Mouse (Mus musculus): ENCODE results near the gene Cpxm1. TPM values are rescaled to one million over a fixed set of nuclear protein-coding genes. Genes with fewer than 3 reads are reported as not detected.

The Cpxm1 gene
- polyA plus RNA-seq, 1 experiment from 2014 or later: 5.3 TPM

Other genes with a start within 250 kb of the Cpxm1 start
- 386 and 388 TPM in 2 replicates for gene Snrpb, start 218.2 kb downstream of the Cpxm1 start, polyA plus RNA-seq (2015; fragmentation: Nextera tagmentation; extraction: Ambion mirVana)
- gene Tmc2, start 202.4 kb downstream of the Cpxm1 start, polyA plus RNA-seq (2015; fragmentation: Nextera tagmentation; extraction: Ambion mirVana): not detected in 2 replicates
- 271 and 279 TPM in 2 replicates for gene Nop56, start 123.1 kb downstream of the Cpxm1 start, polyA plus RNA-seq (2015; fragmentation: Nextera tagmentation; extraction: Ambion mirVana)
- gene Idh3b, start 113.0 kb downstream of the Cpxm1 start, polyA plus RNA-seq (2015; fragmentation: Nextera tagmentation; extraction: Ambion mirVana): 117 and 120 TPM in 2 replicates
- gene Ebf4, start 102.4 kb downstream of the Cpxm1 start, polyA plus RNA-seq (2015; fragmentation: Nextera tagmentation; extraction: Ambion mirVana): 0.03 and 0.10 TPM in 2 replicates
- gene Gm28372, start 7.7 kb upstream of the Cpxm1 start, polyA plus RNA-seq (2015; fragmentation: Nextera tagmentation; extraction: Ambion mirVana): not detected in 2 replicates
- gene 1700020A23Rik, start 7.7 kb upstream of the Cpxm1 start, polyA plus RNA-seq (2015; fragmentation: Nextera tagmentation; extraction: Ambion mirVana): not detected in 2 replicates
- gene Tmem239, start 8.9 kb upstream of the Cpxm1 start, polyA plus RNA-seq (2015; fragmentation: Nextera tagmentation; extraction: Ambion mirVana): not detected in 2 replicates
- 46.0 and 47.3 TPM in 2 replicates for gene Vps16, start 26.8 kb upstream of the Cpxm1 start, polyA plus RNA-seq (2015; fragmentation: Nextera tagmentation; extraction: Ambion mirVana)
- 3.5 and 3.8 TPM in 2 replicates for gene Pced1a, start 27.1 kb upstream of the Cpxm1 start, polyA plus RNA-seq (2015; fragmentation: Nextera tagmentation; extraction: Ambion mirVana)
- gene Ptpra, start 52.7 kb upstream of the Cpxm1 start, polyA plus RNA-seq (2015; fragmentation: Nextera tagmentation; extraction: Ambion mirVana): 29.9 and 34.8 TPM in 2 replicates
- 65.7 and 68.3 TPM in 2 replicates for gene Mrps26, start 166.2 kb upstream of the Cpxm1 start, polyA plus RNA-seq (2015; fragmentation: Nextera tagmentation; extraction: Ambion mirVana)
- gene Oxt, start 178.6 kb upstream of the Cpxm1 start, polyA plus RNA-seq (2015; fragmentation: Nextera tagmentation; extraction: Ambion mirVana): not detected in 2 replicates
- gene Avp, start 185.0 kb upstream of the Cpxm1 start, polyA plus RNA-seq (2015; fragmentation: Nextera tagmentation; extraction: Ambion mirVana): not detected in 2 replicates
- gene Fastkd5, start 232.5 kb upstream of the Cpxm1 start, polyA plus RNA-seq (2015; fragmentation: Nextera tagmentation; extraction: Ambion mirVana): 12.0 and 16.8 TPM in 2 replicates
- gene Ubox5, start 232.5 kb upstream of the Cpxm1 start, polyA plus RNA-seq (2015; fragmentation: Nextera tagmentation; extraction: Ambion mirVana): 6.2 and 6.5 TPM in 2 replicates
- 0.95 and 1.3 TPM in 2 replicates for gene Lzts3, start 245.2 kb upstream of the Cpxm1 start, polyA plus RNA-seq (2015; fragmentation: Nextera tagmentation; extraction: Ambion mirVana)